Mouse (Mus musculus) bone marrow, adult 2 months (tissue): Measurements from ENCODE around the gene Slc12a5. TPM values are rescaled to one million over a fixed set of nuclear protein-coding genes. Genes with fewer than 3 reads are reported as not detected.

Source experiments
- H3K27ac ChIP-seq: fragments of 200-500 bp; 2 replicates; pipeline ENCODE4 v1.5.1; 2012; ENCODE audit warnings: low read depth, mild to moderate bottlenecking, control low read depth, inconsistent platforms, low read length; ENCODE audit not compliant: control insufficient read depth, poor library complexity, insufficient read depth
- H3K4me1 ChIP-seq: fragments of 200-500 bp; 2 replicates; pipeline ENCODE4 v1.6.1; 2011; ENCODE audit warnings: low read length; ENCODE audit not compliant: control insufficient read depth, insufficient read depth
- H3K4me3 ChIP-seq: fragments of 200-500 bp; replicated peaks from 2 replicates; pipeline ENCODE3; 2011; ENCODE audit warnings: mild to moderate bottlenecking, low read depth, low read length, control low read depth; ENCODE audit not compliant: control insufficient read depth
- CTCF ChIP-seq: fragments of 200-500 bp; IDR thresholded peaks from 2 replicates; pipeline ENCODE4 v1.5.1; 2011; ENCODE audit warnings: low read length, control low read depth; ENCODE audit not compliant: control insufficient read depth, insufficient read depth
- POLR2A ChIP-seq: fragments of 200-500 bp; IDR thresholded peaks from 2 replicates; pipeline ENCODE4 v1.6.1; 2011; ENCODE audit warnings: low read depth, mild to moderate bottlenecking, control low read depth, low read length, borderline replicate concordance; ENCODE audit not compliant: control insufficient read depth
- whole genome bisulfite sequencing: fragments of 180-500 bp; shearing (Covaris S2); methylation state at CpG from one replicate; pipeline ENCODE4 v1.1.7; 2018; 5-methylcytosine and 5-hydroxymethylcytosine counted together
- polyA plus RNA-seq: library from polyadenylated mRNA; stranded (reverse); fragments of >200 nt; gene quantifications from 2 replicates; pipeline ENCODE4 v1.2.4, GENCODE M21; 2011; ENCODE audit warnings: low replicate concordance; ENCODE audit not compliant: missing spikeins, insufficient read depth, insufficient read length

The Slc12a5 gene
- polyA plus RNA-seq, 1 experiment: 5.1 TPM

DNA sequence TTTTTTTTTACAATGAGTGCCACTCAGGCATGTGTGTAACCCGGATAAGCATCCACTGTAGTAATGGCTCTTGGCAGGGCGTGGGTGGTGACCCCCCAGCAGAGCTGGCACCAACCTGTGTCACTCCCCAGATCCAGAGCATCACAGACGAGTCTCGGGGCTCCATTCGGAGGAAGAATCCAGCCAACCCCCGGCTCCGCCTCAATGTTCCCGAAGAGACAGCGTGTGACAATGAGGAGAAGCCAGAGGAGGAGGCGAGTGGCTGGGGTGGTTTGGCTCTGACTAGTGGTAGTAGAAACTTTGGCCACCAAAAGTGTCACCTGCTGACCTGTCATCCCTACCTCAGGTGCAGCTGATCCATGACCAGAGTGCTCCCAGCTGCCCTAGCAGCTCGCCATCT, 35.4 kb downstream of the Slc12a5 start:
- Histone ChIP-seq H3K27ac (no peak overlapping the region), H3K4me3 (no peak overlapping the region), H3K4me1 (no peaks in the 10 kb centered on the region)
- TF ChIP-seq POLR2A (no peak), CTCF (no peak)
- WGBS: 74% methylated on average over 11 of the region's 11 CpGs

DNA sequence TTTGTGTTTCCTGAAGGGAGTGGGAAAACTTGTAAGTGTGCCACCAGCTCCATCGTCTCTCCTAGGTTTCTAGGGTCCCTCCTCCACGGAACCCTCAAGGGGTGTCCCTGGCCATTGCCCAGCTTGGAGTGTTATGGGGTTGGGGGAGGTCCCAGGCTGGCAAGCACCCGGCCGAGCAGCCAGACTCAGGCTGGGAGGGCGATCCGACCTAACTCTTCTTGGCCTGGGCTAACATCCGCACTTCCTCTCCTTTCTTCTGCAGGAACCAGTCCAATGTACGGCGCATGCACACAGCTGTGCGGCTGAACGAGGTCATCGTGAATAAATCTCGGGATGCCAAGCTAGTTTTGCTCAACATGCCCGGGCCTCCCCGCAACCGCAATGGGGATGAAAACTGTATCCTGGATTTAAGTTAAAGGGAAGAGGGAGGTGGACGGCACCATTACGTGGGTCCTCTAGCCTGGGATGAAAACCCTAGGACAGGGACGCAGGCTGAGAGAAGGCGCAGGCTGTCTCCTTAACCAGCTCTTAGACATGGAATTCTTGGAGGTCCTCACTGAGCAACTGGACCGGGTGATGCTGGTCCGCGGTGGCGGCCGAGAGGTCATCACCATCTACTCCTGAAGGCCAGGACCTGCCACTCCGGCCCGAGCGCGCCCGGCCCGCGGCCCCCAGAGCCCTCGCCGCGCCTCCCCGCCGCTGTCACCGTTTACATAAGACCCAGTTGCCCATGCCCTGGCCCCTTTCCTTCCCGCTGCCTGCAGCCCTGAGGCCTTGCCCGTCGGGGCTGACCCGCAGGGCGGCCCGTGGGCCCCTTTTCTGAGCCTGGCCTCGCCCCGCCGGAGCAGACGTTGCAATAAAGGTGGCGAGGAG, 36.5 kb downstream of the Slc12a5 start:
- no peak overlapping the region for H3K27ac ChIP-seq
- TF ChIP-seq POLR2A (no peak), CTCF (no peak)

DNA sequence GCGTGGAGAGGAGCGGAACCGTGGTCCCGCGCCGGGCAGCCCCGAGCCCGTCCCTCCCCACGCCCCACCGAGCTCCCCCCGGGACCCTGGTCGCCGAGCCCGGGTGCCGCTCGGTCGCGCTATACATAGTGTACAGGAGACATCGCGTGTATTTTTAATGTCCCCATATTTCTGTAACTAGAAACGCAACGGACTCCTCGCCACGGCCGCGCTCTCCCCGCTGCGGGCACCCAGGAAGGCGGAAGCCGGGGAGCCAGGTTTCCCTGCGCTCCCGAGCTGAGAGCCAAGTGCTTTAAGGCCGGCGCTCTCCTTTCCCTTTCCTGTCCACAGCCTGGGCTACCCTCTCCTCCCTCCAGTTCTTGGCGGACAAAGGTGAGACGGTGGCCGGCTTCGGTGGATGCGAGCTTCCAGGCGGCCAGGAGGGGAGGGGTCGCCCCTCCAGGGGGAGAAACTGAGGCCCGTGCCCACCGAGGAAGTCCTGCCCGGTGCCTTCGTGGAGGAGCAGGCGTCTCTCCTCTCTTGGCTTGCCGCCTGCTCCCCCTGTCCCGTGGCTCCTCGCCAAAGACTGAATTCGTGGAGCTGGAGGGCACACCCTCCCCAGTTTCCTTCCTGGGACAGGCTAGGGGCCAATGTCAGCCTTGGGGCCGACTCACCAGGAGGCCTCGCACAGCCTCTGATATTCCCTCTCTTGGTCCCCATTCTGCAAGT, 37.3 kb downstream of the Slc12a5 start:
- H3K4me3 ChIP-seq: no peak overlapping the region
- H3K27ac ChIP-seq: no peak overlapping the region
- TF ChIP-seq CTCF (no peak), POLR2A (no peak)
- under 1% methylated on average over 52 of the region's 52 CpGs for WGBS
- no peaks in the 10 kb centered on the region for H3K4me1 ChIP-seq

More for the DNA sequence above, 36.5 kb downstream of the Slc12a5 start:
- Histone ChIP-seq H3K4me3 (no peak overlapping the region), H3K4me1 (no peaks in the 10 kb centered on the region)
- WGBS: 6% methylated on average over 49 of the region's 49 CpGs

DNA sequence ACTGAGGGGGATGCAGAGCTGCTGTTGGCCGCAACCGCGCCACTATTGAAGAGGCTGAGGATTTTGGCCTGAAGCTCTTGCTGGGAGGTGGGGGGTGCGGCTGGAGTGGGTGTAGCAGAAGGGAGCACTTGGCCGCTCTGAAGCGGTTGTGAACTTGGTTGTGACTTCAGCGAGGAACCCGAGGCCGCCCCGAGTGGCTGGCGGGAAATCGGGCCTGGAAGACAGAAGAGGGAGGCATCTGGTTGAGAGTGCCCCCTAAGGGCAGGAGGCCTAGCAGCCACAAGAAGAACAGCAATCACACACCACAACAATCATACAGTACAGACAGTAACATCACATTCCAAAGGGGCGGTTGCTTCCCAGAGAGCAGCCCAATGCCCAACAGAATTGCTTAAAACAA, 41.4 kb downstream of the Slc12a5 start:
- TF ChIP-seq CTCF (no peak), POLR2A (no peak)
- H3K4me1 ChIP-seq: no peaks in the 10 kb centered on the region

DNA sequence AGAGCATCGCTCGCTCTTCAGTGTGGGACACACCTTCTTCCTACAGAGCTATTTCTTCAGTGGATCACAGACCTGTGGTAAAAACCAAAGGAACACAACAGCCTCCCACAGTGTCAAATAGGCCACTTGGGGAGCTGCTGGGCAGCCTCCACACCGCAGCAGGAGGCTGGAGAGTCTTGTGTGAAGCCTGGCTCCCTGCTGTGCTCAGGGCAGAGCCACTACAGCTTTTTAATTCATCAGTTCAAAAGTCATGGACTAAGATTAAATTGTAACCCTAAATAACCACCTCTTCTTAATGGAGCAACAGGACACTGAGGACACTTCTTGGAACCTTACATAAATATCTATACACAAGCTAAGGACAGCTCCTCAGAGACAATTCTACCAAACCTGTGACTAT, 42.5 kb downstream of the Slc12a5 start:
- Histone ChIP-seq H3K4me3 (no peak overlapping the region), H3K27ac (no peak overlapping the region), H3K4me1 (no peaks in the 10 kb centered on the region)
- 98% methylated on average over 3 of the region's 3 CpGs for WGBS
- TF ChIP-seq POLR2A (no peak), CTCF (no peak)

More for the DNA sequence above, 41.4 kb downstream of the Slc12a5 start:
- H3K27ac ChIP-seq: no peak overlapping the region
- no peak overlapping the region for H3K4me3 ChIP-seq
- WGBS: 91% methylated on average over 13 of the region's 13 CpGs

DNA sequence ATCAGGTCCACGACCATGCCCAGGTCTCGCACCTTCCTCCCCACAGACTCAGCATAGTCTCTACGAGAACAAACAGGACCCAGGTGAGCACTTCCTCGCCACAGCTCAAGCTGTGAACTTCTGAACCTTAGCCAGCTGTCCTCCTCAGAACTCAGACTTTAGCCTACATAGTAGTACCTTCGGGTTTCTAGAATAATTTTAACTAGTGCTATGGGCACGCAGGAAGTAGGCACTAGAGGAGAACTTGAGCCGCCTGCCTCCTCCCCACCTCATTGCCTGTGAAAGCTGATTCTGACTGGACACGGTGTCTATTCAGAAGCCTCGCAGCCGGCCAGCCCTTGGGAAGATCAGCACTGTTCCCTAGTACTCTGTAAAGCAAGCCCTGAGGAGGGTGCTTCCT, 43.6 kb downstream of the Slc12a5 start:
- no peak overlapping the region for H3K27ac ChIP-seq
- no peak for TF ChIP-seq POLR2A
- no peak for TF ChIP-seq CTCF
- no peak overlapping the region for H3K4me3 ChIP-seq
- H3K4me1 ChIP-seq: no peaks in the 10 kb centered on the region
- WGBS: 90% methylated on average over 10 of the region's 10 CpGs

DNA sequence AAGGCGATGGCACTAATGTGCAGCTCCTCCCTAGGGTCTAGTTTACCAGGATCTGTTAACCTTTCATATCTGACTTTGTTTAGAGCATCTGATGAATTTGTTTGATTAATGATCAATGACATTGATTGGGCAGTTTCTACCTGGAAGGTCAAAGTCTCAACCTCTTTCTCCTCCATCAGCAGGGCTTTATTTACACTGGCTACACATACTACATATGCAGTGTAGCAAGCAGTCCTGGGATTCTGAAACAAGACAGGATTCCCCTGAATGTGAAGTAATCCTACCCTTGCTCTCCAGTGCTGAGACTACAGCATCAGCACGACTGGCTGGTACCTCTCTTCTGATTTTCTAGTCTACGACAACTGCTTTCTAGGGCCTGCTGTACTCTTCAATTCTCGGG, 46.2 kb downstream of the Slc12a5 start:
- H3K4me3 ChIP-seq: no peak overlapping the region
- no peak overlapping the region for H3K27ac ChIP-seq
- 92% methylated on average over 4 of the region's 4 CpGs for WGBS
- TF ChIP-seq CTCF: no peak
- no peak for TF ChIP-seq POLR2A
- H3K4me1 ChIP-seq: no peaks in the 10 kb centered on the region

DNA sequence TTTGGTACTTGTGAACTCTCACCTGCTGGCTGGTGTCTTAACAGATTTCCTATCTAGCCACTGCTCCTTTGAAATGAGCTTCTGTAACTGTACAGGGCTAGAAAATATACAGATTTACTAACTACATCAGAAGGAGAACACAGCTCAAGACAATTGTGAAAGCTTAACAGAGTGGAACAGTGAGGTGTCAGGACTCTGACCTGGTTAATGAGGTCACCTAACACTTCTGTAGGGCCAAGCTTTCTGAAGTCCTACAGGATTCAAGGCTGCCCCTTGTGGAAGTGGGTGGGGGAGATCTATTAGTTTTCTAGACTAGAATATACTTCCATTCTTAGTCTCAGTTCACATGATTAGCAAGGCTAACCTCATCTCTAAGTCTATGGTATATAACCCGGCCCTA, 47.4 kb downstream of the Slc12a5 start:
- no peak overlapping the region for H3K27ac ChIP-seq
- no peaks in the 10 kb centered on the region for H3K4me1 ChIP-seq
- WGBS: 94% methylated on average over 1 of the region's 1 CpGs
- H3K4me3 ChIP-seq: no peak overlapping the region
- TF ChIP-seq POLR2A: no peak
- TF ChIP-seq CTCF: no peak

DNA sequence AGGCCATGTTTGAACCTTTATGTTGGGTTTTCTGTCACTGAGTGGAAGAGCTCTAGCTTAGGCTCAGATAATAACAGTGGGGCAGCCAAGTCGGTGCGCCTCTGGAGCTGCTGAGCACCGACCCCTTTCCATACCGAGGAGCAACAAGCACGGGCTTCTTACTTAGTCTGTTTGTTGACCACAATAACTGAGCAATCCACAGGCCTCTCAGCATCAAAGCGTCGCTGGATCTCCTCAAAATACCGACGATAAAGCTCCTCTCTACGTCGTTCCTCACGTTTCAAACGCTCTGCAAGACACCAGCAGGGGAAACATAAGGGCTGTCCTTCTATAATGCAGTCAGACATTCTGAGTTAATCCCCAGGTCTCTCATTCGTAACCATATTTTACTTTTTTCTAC, 48.6 kb downstream of the Slc12a5 start:
- TF ChIP-seq CTCF (no peak), POLR2A (no peak)
- 92% methylated on average over 14 of the region's 14 CpGs for WGBS
- H3K27ac ChIP-seq: no peak overlapping the region
- H3K4me1 ChIP-seq: no peaks in the 10 kb centered on the region
- no peak overlapping the region for H3K4me3 ChIP-seq
